Mouse (Mus musculus) adrenal gland, adult (tissue): ENCODE data around the gene Neu4.
"Not testable (repeated sequence)": the region's sequence is repeated elsewhere in the genome, so short reads cannot be mapped to it uniquely, and the experiment has no call there.

Source experiments
- DNase-seq, 2 experiments: peaks; one replicate each; pipeline ENCODE4 v3.0.0; 2022 to 2023; ENCODE audit warnings: low spot score in 1 of 2; ENCODE audit not compliant: inconsistent age in 2 of 2

Gene Neu4

GRCm38 (mm10) chr1:94020151-94020550 is at the start of gene Neu4:
Neu4 (plus strand) TSS chr1:94020451.
- no peak for DNase-seq

DNA sequence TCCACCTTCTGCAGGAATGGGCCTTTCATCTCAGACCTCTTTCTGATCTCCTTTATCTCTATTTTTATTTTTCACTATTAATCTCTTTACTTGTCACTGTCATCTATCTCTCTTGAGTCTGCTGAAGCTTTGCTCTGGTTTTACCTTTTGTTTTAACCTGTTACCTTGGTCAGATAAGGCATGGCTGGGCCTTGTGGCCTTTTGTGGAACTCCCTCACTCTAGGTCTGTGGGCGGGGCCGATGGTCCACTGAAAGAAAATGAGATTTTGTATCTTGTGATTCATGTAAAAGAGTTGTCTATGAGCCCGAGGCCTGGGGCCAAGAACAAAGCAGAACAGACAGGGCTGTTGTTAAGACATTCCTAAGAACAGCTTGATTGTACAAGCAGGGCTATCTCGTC is 49.5 kb upstream of the Neu4 start:
- DNase-seq, result not testable (repeated sequence)

DNA sequence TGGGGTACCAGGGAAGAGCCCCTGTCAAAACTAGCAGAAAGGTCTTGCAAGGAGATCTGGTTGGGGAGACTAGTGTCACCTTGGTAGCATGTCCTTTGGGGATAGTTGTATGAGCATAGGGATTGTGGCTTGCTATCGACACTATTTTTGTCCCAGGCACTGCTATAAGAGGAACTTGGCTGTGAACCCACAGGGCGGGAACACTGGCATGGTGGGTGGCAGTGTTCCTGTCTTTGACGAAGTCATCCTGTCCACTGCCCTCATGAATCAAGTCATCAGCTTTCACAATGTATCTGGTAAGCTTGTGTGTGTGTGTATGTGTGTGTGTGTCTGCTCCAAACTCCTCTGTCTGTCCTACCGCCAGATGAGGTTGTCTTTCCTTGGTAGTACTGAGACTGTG is 44.5 kb upstream of the Neu4 start:
- peak in 1 of 2 experiments; percentile 10 for DNase-seq

GRCm38 (mm10) chr1:93978287-93978686 is 42.0 kb upstream of the Neu4 start:
- not testable (repeated sequence) for DNase-seq

DNA sequence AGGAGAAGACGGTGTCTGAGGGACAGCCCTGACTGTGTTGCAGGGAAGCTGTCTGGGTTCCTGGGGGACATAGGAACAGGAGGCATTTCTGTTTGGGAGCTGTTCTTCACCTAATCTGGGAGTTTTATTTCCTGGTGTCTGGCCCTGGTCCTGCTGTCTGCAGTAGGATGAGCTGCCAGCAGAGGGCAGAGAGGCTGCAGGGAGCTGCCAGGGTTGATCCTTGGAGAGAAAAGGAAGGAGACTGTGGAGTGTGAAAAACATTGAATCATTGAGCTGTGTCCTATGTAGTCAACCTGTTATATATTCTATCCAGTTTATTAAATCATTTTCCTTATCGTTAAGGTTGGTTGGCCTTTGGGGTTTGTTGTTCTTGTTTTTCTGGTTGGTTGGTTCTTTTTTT is 39.3 kb upstream of the Neu4 start:
- not testable (repeated sequence) for DNase-seq

DNA sequence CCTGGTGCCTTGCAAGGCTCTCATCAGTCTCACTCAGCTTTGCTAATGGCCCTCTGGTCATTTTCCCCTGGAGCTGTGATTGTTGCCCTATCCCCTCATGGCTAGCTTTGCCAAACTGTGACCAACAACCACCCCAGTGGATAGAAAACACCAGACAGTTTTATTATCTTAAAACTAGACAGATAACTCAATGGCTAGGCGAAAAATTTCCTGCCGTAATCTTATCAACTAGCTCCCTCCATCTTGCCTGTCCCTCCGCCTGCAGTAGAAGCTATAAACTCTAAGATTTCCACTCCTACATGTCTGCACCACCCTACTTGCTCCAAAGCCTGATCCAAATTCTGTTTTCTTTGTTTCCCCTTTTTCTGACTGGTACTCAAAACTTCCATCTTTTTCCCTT is 34.1 kb upstream of the Neu4 start:
- DNase-seq, result no peak

- peak; percentile 62 to 75 for DNase-seq
Measured at GRCm38 (mm10) chr1:93988786-93989185, 31.5 kb upstream of the Neu4 start.

DNA sequence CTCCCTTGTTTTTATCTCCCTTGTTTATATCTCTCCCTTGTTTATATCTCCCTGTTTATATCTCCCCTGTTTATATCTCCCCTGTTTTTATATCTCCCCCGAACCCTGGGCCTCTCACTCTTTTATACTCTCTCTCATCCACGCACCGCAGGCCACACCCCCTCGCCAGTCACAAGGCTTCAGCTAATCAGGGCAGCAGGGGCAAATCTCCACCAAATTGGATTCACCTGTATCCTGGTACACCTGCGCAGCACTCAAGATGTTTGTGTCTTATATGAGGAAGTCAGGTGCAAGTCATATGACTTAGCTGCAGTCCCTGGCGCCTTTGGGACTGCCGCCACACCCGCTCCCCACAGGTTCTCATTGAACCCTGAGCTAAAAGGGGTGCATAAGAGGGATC is 30.0 kb upstream of the Neu4 start, which contains the start of gene Gal3st2c:
TSS of gene Gal3st2c (plus strand) at position 301 of the 400 bp plus-strand sequence.
- DNase-seq, result not testable (repeated sequence)

GRCm38 (mm10) chr1:93991068-93991467 is 29.2 kb upstream of the Neu4 start:
- DNase-seq, result not testable (repeated sequence)

DNA sequence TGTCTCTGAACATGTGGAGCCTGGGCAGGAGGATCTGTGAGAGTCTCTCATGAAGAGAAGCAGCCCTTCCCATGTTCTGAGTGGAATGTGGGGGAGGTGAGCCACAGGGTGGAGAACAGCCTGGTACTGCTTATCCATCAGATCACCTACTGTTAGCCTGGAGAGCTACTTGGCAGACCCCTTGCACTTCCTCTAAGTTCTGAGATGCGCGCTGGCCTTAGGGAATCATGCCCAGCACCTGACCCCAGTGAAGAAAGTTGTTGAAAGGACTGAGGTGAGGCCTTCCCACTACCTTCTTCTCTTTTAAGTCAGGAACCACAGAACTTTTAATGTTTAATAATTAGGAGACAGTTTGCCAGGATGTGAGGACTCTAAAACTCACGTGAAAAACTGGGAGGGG is 28.8 kb upstream of the Neu4 start:
- DNase-seq, result not testable (repeated sequence)

DNA sequence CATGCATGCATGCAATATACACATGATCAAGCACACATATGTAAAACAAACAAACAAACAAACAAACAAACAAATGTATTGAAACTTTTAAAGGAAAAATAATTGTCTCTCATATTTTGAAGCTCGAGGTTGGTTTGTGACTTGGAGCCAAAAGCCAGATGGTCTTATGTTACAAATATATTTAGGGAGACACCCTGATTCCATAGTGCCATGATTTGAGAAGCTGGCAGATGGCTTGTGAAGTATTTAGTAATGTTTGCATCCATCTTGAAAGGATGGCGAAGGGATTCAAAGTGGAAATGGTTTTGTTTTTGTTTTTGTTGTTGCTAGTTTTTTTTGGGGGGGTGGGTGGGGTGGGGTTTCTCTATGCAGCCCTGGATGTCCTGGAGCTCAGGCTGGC is 19.2 kb upstream of the Neu4 start:
- DNase-seq, result no peak

DNA sequence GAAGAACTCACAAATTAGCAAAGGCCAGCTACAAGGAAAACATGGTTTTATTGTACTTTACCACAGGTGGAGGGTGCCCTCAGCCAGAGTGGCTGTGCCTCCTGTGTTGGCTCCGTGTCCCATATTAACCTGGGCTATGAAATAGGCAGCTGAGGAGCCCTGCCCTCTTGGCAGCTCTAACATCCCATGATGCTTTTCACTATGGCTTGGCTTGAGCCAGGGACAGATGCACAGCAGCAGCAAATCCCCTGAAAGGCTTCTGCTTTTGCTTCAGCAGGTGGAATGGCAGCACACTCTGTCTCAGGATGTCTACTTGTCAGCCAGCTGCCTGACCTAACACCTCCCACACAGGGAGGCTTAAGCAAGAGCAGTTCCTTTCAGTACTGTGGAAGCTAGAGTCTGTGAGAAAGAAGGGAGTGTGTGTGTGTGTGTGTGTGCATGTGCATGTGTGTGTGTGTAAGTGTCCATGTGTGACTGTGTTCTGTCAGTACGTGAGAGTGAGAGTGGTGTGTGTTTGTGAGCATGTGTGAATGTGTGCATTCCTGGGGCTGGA is 14.2 kb upstream of the Neu4 start:
- not testable (repeated sequence) for DNase-seq

DNA sequence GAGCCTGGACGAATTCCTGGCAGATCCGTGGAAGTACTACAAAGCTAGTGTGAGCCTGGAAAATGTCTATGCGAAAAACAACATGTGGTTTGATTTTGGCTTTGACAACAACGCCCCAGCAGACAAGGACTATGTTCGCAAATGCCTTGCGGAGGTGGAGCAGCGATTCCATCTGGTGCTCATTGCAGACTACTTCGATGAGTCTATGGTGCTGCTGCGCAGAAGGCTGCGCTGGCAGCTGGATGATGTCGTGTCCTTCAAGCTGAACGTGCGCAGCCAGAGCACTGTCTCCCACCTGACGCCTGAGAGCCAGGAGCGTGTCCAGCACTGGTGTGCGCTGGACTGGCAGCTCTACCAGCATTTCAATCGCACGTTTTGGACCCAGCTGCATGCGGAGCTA is 11.4 kb upstream of the Neu4 start:
- DNase-seq, result not testable (repeated sequence)

DNA sequence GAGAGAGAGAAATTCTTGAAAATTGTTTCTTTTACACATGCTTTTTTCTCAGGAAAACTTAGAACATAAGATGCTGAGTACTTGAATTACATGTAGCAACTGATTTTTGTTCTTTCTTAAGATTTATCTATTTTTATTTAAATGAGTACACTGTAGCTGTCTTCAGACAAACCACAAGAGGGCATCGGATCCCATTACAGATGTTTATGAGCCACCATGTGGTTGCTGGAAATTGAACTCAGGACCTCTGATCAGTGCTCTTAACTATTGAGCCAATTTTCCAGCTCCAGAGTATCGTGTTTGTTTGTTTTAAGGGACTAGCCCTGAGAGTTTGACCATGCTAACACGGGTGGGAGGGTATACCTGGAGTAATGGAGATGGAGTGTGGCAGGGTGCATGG is 8.6 kb upstream of the Neu4 start:
- DNase-seq, result no peak

DNA sequence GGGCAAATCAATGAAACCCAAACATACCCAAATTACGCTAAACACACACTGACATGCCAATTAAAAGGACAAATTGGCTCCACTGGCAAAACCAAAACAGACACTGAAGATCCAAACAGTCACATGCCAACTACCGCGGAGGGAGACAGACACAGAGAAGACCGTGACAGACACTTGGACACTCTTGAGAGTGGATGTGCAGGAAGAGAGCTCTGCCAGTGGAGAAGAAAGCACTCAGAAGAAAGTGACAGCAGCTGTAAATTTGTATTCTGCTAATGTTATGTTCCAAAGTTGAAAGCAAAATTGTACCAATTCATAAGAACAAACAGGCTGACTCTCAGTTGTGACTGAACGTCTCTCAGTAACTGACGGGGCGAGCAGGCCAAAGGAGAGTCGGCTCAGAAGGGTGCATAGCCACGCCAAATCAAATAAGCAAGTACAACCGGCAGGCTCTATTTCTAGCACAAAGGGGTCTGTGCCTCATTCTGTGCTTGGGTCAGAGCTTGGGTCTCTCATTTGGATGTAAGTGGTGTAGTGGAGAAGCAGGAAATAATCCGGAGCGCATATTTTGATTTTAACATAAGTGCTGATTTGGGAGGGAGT is 7.4 kb downstream of the Neu4 start:
- no peak for DNase-seq

DNA sequence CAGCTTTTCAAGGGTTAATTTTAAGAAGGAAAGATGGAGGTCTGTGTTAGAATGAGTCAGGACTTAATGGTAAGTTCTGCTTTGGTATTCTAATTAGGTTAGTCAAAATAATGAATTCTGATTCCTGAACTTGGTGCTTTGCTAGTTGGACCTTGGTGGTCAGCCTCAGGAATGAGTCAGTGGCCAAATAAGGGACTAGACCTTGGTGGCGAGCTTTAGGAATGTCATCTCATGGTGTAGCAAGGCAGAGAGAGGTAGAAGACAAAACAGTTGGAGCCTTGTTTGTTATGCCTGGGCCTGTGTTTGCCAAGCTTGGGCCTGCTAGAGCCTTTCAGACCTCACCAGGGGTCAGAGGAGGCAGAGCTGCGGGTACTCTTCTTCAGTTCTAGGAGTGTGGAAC is 8.5 kb downstream of the Neu4 start:
- DNase-seq, result peak; percentile 48 to 79

DNA sequence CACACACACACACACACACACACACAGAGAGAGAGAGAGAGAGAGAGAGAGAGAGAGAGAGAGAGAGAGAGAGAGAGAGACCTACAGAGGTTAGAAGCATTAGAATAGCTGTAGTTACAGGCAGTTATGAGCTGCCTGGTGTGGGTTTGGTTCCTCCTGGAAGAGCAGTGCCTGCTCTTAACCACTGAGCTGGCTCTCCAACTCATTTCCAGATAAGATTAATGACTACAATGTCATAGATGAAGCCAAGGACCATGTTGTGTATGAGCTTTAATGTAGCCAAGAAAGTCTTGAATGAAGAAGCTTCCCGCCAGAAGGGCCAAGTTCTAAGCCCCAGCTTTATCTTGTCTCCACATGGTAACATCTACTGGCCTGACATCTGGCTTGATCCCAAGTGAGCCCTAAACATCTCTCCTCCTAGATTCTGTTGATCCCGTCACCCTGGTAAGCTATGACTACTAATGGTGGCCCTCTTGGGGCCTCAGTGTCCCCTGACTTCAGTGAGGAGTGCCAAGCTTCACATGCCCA is 12.9 kb downstream of the Neu4 start:
- peak in 1 of 2 experiments; percentile 50 for DNase-seq

DNA sequence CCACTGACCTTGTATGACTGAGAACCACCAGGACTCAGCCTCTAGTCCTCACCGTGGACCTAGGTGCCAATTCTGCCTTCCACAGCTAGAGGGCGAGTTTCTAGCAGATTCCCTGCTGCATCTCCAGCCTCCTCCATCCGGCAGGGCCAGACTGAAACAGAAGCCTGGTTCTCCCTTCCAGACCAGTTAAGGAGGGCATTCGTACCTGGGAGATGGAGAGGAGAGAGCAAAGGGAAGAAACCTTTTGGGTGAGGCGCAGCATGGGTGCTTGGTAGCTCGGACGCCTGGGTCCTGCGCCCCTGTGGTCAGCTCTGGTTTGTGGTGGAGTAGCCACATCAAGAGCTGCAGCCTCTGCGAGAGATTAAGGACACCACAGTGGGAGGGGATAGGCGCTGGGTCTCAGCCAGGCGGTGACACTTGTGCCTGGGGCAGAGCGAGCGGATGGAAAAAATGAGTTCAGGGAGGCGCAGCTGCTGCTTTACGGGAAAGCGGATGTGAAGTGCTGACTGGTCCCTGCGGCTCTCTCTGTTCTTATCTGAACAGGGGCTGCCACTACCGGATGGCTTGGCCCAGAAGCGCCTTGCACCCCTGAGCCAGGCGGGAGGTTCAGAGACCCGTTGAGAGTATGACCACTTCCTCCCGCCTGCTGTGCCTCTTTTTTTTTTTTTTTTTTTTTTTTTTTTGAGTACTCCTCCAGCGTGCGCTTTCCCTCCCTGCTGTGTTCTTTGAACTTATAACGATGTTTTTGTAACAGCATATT is 14.9 kb downstream of the Neu4 start:
- DNase-seq, result peak; percentile 91 to 97

- DNase-seq, result no peak
Measured at GRCm38 (mm10) chr1:94040391-94040790, 20.1 kb downstream of the Neu4 start.

DNA sequence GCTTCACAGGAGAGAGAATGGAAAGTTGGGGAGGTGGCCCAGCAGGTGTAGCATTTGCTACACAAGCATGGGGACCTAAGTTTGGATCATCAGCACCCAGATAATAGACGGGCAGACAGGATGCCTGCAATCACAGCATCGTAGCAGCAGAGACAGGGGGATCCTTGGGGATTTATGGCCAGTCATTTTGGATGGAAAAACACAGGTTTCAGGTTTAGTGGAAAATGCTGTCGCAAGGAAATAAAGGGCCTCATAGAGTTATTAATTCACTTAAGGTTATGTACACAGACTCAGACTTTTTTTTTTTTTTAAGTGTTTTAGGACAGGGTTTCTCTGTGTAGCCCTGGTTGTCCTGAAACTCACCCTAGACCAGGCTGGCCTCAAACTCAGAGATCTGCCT is 25.3 kb downstream of the Neu4 start:
- DNase-seq, result peak in 1 of 2 experiments; percentile 0

DNA sequence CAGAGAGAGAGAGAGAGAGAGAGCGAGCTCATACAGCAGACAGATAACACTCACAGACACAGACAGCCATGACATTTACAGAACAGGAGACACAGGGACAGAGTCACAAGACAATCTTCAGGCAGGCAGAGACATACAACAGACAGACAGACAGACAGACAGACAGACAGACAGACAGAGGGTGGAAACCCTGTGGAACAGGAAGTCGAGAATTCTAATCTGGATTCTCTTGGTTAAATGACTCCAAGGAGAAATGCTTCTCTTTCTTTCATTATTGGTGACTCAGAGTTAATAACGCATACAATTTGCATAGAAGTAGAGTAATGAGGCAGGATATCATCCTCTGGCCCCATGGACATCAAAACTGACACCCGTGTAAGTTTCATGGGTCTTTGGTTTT is 26.3 kb downstream of the Neu4 start:
- DNase-seq, result no peak

DNA sequence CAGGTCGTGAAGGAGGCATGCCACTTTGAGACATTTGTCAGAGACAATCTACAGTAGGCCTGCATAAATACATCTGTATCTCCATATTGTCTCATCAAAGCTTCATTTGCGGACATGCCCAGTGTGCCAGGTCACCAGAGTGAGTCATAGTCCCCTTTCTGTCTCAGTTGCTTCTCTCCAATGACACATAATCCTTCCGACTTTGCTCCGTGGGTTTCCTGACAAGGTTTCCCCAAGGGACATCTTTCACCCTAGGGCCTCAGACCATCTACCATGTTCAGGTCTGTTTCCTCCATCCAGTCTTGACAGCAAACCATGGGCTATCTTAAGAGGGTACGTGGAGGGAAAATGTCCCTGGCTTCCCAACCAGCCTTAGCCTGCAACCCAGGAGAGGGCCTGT is 30.9 kb downstream of the Neu4 start:
- no peak for DNase-seq
